Mouse (Mus musculus) ovary, postnatal 14 days (tissue): Measurements from ENCODE around the gene Mfsd11.
A peak's percentile ranks its signal among the peaks of the same experiment; 100 is the strongest.
"Not testable (repeated sequence)": the region's sequence is repeated elsewhere in the genome, so short reads cannot be mapped to it uniquely, and the experiment has no call there.

Source experiments
- DNase-seq: peaks from one replicate; pipeline ENCODE4 v3.0.0; 2022; ENCODE audit warnings: low spot score

The Mfsd11 gene

GRCm38 (mm10) chr11:116847187-116848085 is 4.8 kb upstream of the Mfsd11 start:
- no peak for DNase-seq

- DNase-seq: no peak
Observed at GRCm38 (mm10) chr11:116848086-116848876, 4.0 kb upstream of the Mfsd11 start.

GRCm38 (mm10) chr11:116848877-116849178 is 3.4 kb upstream of the Mfsd11 start:
- not testable (repeated sequence) for DNase-seq

- no peak for DNase-seq
Observed at GRCm38 (mm10) chr11:116849587-116849986, 2.7 kb upstream of the Mfsd11 start.

GRCm38 (mm10) chr11:116850085-116850484 is 2.2 kb upstream of the Mfsd11 start:
- no peak for DNase-seq

- DNase-seq: no peak
Observed at GRCm38 (mm10) chr11:116850833-116851477, 1.3 kb upstream of the Mfsd11 start.

GRCm38 (mm10) chr11:116851576-116852290 is 507 bp upstream of the Mfsd11 start:
- DNase-seq: no peak

GRCm38 (mm10) chr11:116852891-116853511 is 761 bp downstream of the Mfsd11 start, which contains the start of gene Srsf2:
Gene Srsf2, minus strand, starts transcription at chr11:116853094.
- peak; percentile 95 for DNase-seq

- DNase-seq: peak; percentile 95
Observed at GRCm38 (mm10) chr11:116853512-116853928, 1.3 kb downstream of the Mfsd11 start.

- DNase-seq: no peak
Observed at GRCm38 (mm10) chr11:116854279-116854678, 2.0 kb downstream of the Mfsd11 start.

GRCm38 (mm10) chr11:116857183-116857850 is 5.1 kb downstream of the Mfsd11 start:
- no peak for DNase-seq

GRCm38 (mm10) chr11:116864444-116864843 is 12.2 kb downstream of the Mfsd11 start:
- DNase-seq: no peak

GRCm38 (mm10) chr11:116865945-116866585 is 13.8 kb downstream of the Mfsd11 start:
- no peak for DNase-seq

GRCm38 (mm10) chr11:116868129-116868528 is 15.9 kb downstream of the Mfsd11 start:
- DNase-seq: no peak

GRCm38 (mm10) chr11:116869223-116869622 is 17.0 kb downstream of the Mfsd11 start:
- DNase-seq: no peak

- DNase-seq: no peak
Observed at GRCm38 (mm10) chr11:116869641-116870040, 17.4 kb downstream of the Mfsd11 start.

- DNase-seq: no peak
Observed at GRCm38 (mm10) chr11:116871538-116871937, 19.3 kb downstream of the Mfsd11 start.

GRCm38 (mm10) chr11:116873987-116874386 is 21.7 kb downstream of the Mfsd11 start:
- no peak for DNase-seq

GRCm38 (mm10) chr11:116878454-116878853 is 26.2 kb downstream of the Mfsd11 start:
- no peak for DNase-seq

GRCm38 (mm10) chr11:116880839-116881238 is 28.6 kb downstream of the Mfsd11 start:
- no peak for DNase-seq
